Mouse (Mus musculus): ENCODE results near the gene Gm11627.

Gm11627 gene

DNA sequence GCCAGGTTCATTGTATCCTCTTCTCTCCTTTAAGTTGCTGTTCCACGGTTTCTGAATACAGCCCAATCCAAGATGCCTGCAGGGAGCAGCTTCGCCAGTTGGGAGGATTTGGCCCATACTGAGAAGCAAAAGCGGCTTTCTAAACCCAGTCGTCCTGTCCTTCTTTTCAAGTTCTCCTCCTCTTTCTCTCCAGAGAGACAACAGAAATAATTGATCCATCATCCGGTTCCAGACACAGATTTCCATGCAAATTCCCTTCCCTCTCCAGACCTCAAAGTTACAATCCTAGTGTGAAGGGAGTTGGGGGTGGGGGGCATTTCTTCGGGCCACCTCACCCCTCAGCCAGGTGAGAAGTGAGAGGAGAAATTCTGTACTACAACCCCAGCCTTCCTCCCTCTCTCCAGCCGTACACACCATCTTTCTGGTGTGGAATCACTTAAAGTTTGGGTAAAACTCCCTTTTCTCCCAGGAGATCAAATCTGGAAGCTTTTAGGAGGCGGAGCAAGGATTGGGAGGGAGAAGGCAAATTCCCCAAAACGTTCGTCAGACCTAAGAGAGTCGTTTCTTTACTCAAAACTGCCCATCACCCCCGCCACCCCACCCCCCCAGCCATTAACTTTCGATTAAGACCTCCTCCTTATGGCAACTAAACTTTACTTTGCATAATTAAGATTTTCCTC lies 23.7 kb upstream of the Gm11627 start:
- no peak for DNase-seq (ENCODE audit: inconsistent age in 2 of 2, low spot score in 1 of 2)

DNA sequence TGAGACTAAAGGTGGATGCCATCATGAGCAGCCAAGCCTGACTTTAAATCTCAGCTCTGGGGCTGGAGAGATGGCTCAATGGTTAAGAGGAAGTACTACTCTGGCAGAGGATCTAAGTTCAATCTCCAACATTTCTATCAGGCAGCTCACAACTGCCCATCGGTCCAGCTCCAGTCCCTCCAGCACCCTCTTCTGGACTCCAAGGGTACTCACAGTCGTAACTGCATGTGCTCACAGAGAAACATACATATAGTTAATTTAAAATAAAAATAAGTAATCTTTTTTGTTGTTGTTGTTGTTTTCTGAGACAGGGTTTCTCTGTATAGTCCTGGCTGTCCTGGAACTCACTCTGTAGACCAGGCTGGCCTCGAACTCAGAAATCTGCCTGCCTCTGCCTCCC lies 20.7 kb upstream of the Gm11627 start:
- no peak for DNase-seq (ENCODE audit: inconsistent age in 2 of 2, low spot score in 1 of 2)

DNA sequence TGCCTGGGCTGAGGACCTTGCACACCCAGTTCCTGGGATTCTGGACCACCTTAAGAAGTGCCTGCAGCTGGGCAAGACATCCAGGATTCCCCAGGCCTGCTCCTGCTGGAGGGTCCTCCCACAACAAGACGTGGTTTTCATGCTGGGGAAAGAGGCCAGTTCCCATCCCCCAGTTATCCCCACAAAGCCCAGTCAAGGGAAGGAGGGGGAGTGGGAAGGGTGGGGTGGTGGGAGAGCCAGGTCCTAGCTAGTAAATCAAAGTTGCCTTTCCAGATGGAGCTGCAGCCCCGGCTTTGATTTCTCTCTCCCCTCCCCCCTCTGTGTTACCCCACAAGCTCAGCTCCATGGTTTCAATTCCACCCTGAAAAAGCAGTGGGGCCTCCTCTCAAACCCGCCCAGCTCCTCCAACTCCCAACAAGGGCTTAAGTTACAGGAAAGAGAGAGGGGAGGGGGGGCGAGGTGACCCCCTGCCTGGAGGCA lies 16.1 kb upstream of the Gm11627 start:
- DNase-seq (ENCODE audit: inconsistent age in 2 of 2, low spot score in 1 of 2), result no peak

DNA sequence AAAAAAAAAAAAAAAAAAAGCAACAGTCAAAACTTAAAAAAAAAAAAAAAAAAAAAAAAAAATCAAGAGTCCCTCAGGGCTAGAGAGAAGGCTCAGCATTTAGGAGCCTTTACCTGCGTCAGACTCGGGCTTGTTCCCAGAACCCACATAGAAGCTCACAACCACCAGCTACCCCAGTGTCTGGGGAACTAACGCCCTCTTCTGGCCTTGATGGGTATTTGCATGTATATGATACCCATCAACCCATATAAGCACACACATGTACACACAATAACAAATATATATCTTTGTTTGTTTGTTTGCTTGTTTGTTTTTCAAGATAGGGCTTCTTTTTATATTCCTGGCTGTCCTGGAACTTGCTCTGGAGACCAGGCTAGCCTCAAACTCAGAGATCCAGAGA lies 8.3 kb upstream of the Gm11627 start:
- DNase-seq (ENCODE audit: inconsistent age in 2 of 2, low spot score in 1 of 2), result no peak

DNA sequence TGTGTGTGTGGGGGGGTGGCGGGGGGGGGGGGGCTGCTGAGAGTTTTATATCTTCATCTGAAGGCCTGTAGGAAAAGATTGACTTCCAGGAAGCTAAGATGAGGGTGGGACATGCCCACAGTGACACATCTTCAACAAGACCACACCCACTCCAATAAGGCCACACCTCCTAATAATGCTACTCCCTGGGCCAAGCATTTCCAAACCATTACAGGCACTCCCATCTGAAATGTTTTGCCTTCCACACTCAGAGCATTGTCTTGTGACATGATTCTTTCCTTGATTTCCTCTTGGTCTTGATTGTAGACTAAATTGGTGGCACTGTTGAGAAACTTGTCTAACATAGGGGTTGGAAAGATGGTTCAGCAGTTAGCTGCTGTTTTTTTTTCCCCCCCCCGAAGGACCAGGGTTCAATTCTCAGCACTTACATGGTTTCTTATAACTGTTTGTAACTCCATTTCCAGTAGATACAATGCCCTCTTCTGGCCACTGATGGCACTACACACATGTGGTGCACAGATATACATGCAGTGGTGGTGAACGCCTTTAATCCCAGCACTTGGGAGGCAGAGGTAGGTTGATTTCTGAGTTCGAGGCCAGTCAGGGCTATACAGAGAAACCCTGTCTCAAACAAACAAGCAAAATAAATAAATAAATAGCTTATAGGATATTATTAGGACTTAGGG lies 7.3 kb upstream of the Gm11627 start:
- DNase-seq (ENCODE audit: inconsistent age in 2 of 2, low spot score in 1 of 2), result no peak

DNA sequence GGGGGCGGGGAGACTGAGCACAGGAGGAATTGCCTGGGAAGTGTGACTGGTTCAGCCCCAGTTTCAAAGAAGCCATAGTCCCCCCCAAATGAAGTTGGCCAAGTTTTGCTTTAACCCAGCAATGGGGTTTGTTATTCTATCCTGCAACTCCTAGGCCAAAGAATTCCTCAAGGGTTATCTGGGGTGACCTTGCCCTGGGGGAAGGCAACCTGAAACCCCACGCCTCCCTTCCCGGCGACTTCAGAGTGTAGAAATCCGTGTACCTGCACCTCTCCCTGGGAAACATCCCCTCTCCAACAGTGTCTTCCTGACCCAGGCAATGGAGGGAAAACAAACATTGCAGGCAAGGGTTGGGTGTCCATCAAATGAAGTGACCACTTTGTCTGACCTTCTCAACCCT lies 3.5 kb upstream of the Gm11627 start:
- no peak for DNase-seq (ENCODE audit: inconsistent age in 2 of 2, low spot score in 1 of 2)

GRCm38 (mm10) chr11:102582016-102582610 lies 2.9 kb upstream of the Gm11627 start:
- no peak for DNase-seq (ENCODE audit: inconsistent age in 2 of 2, low spot score in 1 of 2)

GRCm38 (mm10) chr11:102581281-102582015 lies 2.2 kb upstream of the Gm11627 start:
- DNase-seq (ENCODE audit: inconsistent age in 2 of 2, low spot score in 1 of 2), result no peak

DNA sequence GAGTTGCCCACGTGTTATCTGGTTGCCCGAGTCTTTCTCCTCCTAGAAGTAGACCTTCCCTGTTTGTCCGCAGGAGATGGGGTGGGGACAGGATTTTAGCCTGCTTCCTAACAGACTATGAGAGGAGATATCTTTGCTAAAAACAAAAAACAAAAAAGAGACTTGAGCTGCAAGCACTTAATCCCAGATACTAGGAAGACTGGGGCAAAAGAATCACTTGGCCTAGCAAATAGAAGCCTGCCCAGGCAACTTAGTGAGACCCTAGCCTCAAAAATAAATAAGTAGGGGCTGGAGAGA lies 721 bp upstream of the Gm11627 start:
- DNase-seq (ENCODE audit: inconsistent age in 2 of 2, low spot score in 1 of 2), result no peak

DNA sequence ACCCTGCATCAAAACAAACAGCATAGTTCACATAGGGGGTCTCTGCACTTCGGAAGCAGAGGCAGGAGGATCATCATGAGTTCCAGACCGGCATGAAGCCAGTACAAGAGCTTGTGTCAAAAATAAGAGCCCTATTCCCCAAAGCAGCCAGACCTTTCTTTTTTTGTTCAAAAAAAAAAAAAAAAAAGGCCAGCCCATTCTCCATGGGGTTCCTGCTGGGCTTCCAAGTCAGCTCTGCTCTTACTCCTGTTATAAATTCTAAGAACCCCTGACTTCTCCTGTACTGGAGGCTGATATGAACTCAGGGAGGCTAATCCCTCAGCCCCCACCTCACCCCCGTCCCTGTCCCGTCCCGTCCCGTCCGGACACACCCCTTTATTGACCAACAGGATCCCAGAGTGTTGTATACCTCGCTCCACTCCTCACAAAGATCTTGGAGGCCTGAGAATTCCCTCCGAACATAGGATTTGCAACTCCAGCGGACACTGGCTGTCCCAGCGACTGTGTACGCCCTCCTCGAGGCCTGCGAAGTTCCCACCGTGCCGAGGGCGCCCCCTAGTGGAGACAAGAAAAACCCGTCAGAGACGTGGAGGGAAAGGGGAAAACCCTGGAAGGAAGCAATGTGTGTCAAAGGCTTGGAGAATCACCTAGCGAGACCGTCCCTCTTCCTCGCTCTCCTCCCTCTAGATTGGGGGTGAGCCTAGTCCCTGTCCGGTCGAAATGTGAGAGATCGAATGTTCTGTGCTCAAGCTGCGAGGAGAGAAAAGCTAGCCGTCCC lies 731 bp downstream of the Gm11627 start:
- DNase-seq (ENCODE audit: inconsistent age in 2 of 2, low spot score in 1 of 2), result peak; percentile 81 to 92

- no peak for DNase-seq (ENCODE audit: inconsistent age in 2 of 2, low spot score in 1 of 2)
These were observed 3.1 kb downstream of the Gm11627 start for GRCm38 (mm10) chr11:102576050-102576754.

- DNase-seq (ENCODE audit: inconsistent age in 2 of 2, low spot score in 1 of 2), result no peak
These were observed 4.2 kb downstream of the Gm11627 start for GRCm38 (mm10) chr11:102575034-102575433.

- DNase-seq (ENCODE audit: inconsistent age in 2 of 2, low spot score in 1 of 2), result peak; percentile 77 to 92
These were observed 6.2 kb downstream of the Gm11627 start for GRCm38 (mm10) chr11:102572866-102573663.

DNA sequence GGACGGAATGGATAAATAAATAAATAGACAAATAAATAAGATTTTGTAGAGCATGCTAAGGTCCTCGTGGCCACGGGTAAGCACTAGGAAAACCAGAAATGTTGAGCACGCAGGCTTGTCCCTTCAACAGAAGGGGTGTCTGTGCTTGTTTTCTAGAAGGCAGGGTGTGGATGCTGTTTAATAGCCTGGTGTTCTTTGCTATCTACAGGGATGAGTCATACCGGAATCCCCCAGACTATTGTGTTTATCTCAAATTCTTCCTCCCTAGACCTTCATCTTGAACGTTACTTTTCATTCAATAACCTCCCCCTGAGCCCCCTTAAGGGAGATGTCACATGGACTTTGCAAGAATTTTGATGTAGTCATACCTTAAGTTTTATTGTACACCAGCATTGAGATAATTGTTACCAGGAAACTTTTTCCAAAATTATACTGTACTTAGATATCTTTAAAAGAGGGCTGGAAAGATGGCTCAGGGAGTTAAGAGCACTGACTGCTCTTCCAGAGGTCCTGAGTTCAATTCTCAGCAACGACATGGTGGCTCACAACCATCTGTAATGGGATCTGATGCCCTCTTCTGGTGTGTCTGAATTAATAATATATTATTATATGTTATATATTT lies 10.4 kb downstream of the Gm11627 start:
- DNase-seq (ENCODE audit: inconsistent age in 2 of 2, low spot score in 1 of 2), result no peak

DNA sequence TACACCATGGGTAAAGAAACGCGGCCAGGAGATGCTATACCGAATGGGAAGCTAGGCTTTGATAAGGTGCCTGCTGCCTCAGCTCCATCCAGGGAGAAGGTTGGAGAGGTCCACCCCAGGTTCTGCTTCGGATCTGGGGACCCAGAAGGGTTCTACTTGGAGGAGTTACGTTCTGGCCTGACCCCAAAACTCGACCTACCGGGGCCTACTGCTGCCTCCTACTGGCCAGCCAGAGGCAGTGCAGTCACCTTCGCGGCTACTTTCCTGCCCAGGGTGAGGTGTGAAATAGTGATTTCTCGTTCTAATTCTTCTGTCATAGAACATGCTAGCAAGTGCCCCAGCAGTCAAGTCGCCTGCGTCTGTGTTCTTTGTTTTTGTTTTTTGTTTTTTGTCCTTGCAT lies 11.1 kb downstream of the Gm11627 start:
- DNase-seq (ENCODE audit: inconsistent age in 2 of 2, low spot score in 1 of 2), result no peak

GRCm38 (mm10) chr11:102567723-102568122 lies 11.5 kb downstream of the Gm11627 start:
- no peak for DNase-seq (ENCODE audit: inconsistent age in 2 of 2, low spot score in 1 of 2)

- no peak for DNase-seq (ENCODE audit: inconsistent age in 2 of 2, low spot score in 1 of 2)
These were observed 12.1 kb downstream of the Gm11627 start for GRCm38 (mm10) chr11:102567157-102567556.

DNA sequence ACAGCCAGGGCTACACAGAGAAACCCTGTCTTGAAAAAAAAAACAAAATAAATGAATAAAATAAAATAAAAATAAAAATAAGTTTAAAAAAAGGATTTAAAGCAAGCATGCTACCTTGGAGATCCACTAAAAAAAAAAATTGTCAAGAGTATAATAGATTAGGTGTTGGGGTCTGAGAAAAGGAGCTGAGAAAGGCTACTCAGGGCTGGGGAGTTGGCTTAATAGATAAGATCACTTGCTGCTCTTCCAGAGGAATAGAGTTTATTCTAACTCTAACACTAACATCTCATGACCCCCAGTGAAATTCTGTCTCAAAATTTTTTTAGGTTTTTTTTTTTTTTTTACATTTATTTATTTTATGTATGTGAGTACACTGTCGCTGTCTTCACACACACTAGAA lies 13.0 kb downstream of the Gm11627 start:
- DNase-seq (ENCODE audit: inconsistent age in 2 of 2, low spot score in 1 of 2), result no peak

- DNase-seq (ENCODE audit: inconsistent age in 2 of 2, low spot score in 1 of 2), result no peak
These were observed 13.5 kb downstream of the Gm11627 start for GRCm38 (mm10) chr11:102565741-102566140.

Data from adrenal gland, adult (tissue).